Mouse (Mus musculus) liver, embryonic 14.5 days (tissue): ENCODE results near the gene Gpn3.

Experiments used
- CTCF ChIP-seq: IDR thresholded peaks from 2 replicates; pipeline ENCODE4 v1.5.1; 2016; ENCODE audit warnings: antibody characterized with exemption, low read depth, control low read depth
- EP300 ChIP-seq: IDR thresholded peaks from 2 replicates; pipeline ENCODE4 v1.6.1; 2016; ENCODE audit warnings: antibody characterized with exemption, low read depth

DNA sequence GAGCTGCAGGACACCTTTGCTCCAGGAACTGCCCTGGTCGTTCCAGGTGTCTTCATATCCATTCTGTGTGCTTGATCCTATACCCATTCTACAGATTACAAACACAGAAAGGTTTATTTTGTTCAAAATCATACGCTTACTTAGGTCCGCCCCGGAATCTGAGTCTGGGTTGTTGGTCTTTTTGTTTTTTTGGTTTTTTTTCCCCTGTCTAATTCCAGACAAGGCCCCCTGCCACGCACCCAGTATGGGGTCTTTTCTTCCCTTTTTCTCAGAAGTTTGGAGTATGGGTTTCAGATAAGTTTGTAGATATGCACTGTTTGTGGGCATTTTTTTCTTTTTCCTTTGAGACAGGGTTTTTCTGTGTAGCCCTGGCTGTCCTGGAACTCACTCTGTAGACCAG, 1.2 kb downstream of the Gpn3 start:
- TF ChIP-seq CTCF (no peak), EP300 (no peak)
